Mouse (Mus musculus): ENCODE measurements around the gene Pi4k2b. TPM values are rescaled to one million over a fixed set of nuclear protein-coding genes. Genes with fewer than 3 reads are reported as not detected.

The Pi4k2b gene
- total RNA-seq, 2 experiments from 2014 or later, result 25.9 to 38.8 TPM

Other genes with a start within 250 kb of the Pi4k2b start
- gene Lgi2, start 175.1 kb upstream of the Pi4k2b start, total RNA-seq (2014; fragmentation: Nextera tagmentation), result not detected in 2 replicates
- gene Lgi2, start 175.1 kb upstream of the Pi4k2b start, total RNA-seq (2017), result not detected in 2 replicates
- gene Sepsecs, start 71.9 kb upstream of the Pi4k2b start, total RNA-seq (2014; fragmentation: Nextera tagmentation), result 11.6 and 21.4 TPM in 2 replicates
- 13.7 and 17.9 TPM in 2 replicates for gene Sepsecs, start 71.9 kb upstream of the Pi4k2b start, total RNA-seq (2017)
- gene Zcchc4, start 33.8 kb downstream of the Pi4k2b start, total RNA-seq (2014; fragmentation: Nextera tagmentation), result 28.0 and 31.4 TPM in 2 replicates
- gene Zcchc4, start 33.8 kb downstream of the Pi4k2b start, total RNA-seq (2017), result 30.3 and 31.9 TPM in 2 replicates
- gene Anapc4, start 92.4 kb downstream of the Pi4k2b start, total RNA-seq (2014; fragmentation: Nextera tagmentation), result 71.3 and 92.1 TPM in 2 replicates
- 63.8 and 70.1 TPM in 2 replicates for gene Anapc4, start 92.4 kb downstream of the Pi4k2b start, total RNA-seq (2017)

Data from granulocyte monocyte progenitor cell, adult 5-6 weeks (primary cell).